Mouse (Mus musculus): ENCODE measurements around the gene Etl4. TPM values are rescaled to one million over a fixed set of nuclear protein-coding genes. Genes with fewer than 3 reads are reported as not detected.

Gene Etl4
- polyA plus RNA-seq (2012; rRNA removed): 11.2 and 12.2 TPM in 2 replicates

DNA sequence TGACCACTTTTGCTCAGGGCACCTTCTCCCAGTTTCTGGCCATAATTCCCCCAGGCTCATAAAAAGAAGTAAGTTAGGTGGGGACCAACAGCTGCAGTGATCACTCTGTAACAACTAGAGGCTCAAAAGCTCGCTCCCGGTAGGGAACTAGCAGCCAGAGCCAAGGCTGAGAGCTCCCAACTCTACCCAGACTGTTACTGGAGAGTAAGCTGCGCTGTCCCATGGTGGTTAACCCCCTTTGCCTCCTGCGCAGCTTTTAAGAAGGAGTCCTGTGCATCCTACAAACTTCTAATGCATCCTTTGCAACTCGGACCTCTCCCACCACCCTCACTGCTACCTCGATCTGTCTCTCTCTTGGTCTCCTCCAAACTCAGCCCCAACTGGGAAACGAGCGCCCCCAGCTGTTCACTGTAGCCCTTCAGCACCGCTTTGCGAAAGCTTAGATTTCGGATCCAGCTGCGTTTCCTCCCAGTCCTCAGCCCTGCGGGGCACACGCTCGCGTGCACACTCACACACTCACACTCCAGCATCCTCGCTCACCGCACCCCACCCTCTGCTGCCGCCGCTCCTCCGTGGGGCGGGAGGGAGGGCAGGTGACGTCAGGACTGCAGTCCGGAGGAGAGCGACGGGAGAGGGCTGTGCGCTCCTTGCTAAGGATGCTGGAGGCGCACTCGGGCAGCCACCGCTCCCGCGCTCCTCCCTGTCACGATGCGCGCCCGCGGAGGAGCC lies at the start of gene Etl4:
TSS of gene Etl4 (plus strand) at position 610 of the 729 bp plus-strand sequence.

